Mouse (Mus musculus) spleen, postnatal 14 days (tissue): ENCODE results near the gene Rhox2b.
"Not testable (repeated sequence)": the region's sequence is repeated elsewhere in the genome, so short reads cannot be mapped to it uniquely, and the experiment has no call there.

Experiments used
- DNase-seq, 2 experiments: peaks; one replicate each; pipeline ENCODE4 v3.0.0; 2021 to 2022; ENCODE audit warnings: low spot score in 2 of 2

Gene Rhox2b

DNA sequence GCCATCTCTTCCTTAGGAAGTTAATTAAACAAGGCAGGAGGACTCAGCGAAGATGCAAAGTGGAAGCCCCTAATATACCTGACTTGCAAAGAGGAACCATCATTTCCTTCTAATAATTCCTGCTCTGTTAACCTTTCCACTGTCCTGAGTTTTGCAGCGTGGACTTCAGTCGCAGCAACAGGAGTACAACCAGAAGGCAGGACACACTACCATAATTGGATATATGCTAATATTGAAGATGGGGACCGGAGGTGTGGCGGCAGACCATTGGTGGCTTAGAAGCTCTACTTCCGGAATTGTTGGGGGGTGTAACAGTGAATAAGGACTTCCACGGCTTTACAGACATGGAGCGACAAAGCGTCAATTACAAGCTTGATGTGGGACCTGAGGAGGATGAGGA is at the start of gene Rhox2b:
Gene Rhox2b, plus strand, starts transcription at position 301 of the 400 bp plus-strand sequence.
- DNase-seq: not testable (repeated sequence)

DNA sequence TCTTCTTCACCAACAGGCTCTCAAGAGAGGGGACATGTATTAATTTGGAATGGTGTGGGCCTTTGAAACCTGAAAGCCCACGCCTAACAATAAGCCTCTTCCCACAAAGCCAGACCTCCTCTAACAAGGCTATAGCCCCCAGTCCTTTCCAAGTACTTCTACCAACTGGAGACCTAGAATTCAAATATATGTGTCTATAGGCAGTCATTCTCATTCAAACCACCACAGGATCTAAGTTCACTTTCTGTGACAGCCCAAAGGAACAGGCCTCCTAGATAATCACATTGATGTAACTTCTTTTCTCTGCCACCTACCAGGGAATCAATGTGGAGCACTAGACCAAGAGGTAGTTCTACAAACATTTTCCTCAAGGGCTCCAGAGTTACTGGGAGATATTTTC is 32.1 kb upstream of the Rhox2b start, which contains the start of gene Rhox3a2:
Gene Rhox3a2, plus strand, starts transcription at position 301 of the 400 bp plus-strand sequence.
- not testable (repeated sequence) for DNase-seq

DNA sequence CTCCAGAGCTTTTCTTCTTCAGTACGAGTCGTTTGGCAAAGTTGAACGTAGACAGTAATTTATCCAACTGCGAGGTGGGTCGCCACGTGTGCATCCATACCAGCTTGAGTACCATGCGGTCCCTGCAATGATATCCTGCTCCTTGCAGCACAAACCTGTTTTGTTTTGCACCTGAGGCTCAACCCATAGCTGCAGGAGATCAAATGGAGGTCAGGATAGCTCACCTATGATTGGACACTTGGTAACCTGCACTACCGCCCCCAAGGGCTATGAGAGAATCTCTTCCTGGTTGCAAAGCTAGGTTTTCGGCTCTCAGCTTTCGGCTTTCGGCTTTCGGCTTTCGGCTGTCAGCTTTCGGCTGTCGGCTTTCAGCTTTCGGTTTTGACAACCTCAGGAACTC is 21.3 kb upstream of the Rhox2b start, which contains the start of gene Rhox4a2:
Gene Rhox4a2, plus strand, starts transcription at position 301 of the 400 bp plus-strand sequence.
- not testable (repeated sequence) for DNase-seq

DNA sequence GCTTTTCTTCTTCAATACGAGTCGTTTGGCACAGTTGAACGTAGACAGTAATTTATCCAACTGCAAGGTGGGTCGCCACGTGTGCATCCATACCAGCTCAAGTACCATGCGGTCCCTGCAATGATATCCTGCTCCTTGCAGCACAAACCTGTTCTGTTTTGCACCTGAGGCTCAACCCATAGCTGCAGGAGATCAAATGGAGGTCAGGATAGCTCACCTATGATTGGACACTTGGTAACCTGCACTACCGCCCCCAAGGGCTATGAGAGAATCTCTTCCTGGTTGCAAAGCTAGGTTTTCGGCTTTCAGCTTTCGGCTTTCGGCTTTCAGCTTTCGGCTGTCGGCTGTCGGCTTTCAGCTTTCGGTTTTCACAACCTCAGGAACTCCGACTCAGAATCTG is 20.3 kb downstream of the Rhox2b start, which contains the start of gene Rhox4b:
Gene Rhox4b, plus strand, starts transcription at position 301 of the 400 bp plus-strand sequence.
- not testable (repeated sequence) for DNase-seq

DNA sequence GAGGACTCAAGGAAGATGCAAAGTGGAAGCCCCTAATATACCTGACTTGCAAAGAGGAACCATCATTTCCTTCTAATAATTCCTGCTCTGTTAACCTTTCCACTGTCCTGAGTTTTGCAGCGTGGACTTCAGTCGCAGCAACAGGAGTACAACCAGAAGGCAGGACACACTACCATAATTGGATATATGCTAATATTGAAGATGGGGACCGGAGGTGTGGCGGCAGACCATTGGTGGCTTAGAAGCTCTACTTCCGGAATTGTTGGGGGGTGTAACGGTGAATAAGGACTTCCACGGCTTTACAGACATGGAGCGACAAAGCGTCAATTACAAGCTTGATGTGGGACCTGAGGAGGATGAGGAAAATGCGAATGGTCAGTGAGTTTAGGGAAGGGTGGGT is 41.5 kb downstream of the Rhox2b start, which contains the start of gene Rhox2c:
Gene Rhox2c, plus strand, starts transcription at position 301 of the 400 bp plus-strand sequence.
- not testable (repeated sequence) for DNase-seq

DNA sequence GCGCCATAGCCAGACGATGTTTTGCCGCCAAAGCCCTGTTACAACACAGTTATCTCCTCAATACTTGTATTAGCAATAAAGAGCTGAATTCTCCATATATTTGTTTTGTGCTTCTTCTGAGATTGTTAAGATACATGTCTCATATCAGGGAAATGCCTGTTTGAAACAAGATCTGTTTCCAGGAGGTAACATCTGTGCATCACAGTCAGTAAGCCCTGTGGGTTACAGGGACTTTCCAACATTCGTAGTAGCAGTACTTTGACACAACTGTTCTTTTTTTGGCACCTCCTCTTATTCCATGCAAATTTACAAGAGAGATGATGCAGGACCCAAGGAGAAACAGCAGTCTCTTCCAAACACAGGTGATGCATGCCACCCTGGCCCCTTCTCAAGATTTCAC is 46.4 kb downstream of the Rhox2b start, which contains the start of gene Rhox3c:
Gene Rhox3c, plus strand, starts transcription at position 301 of the 400 bp plus-strand sequence.
- not testable (repeated sequence) for DNase-seq
